Mouse (Mus musculus): ENCODE results near the gene Gigyf1.

- TF ChIP-seq CTCF (conservative IDR thresholded peaks at IDR 0.05; ENCODE audit: insufficient read depth, insufficient read length, low read depth, low read length) (no peak), POLR2A (IDR thresholded peaks at IDR 0.05; ENCODE audit: low read depth, low read length) (no peak)
These were observed 1.6 kb downstream of the Gigyf1 start for GRCm38 (mm10) chr5:137519691-137520550.

Data from kidney, adult 2 months (tissue).